Mouse (Mus musculus) erythroblast, embryonic 14.5 days (primary cell): ENCODE data around the gene Fam111a.

Source experiments
- GATA1 ChIP-seq: IDR thresholded peaks from 2 replicates; pipeline ENCODE4 v1.6.1; 2012; ENCODE audit warnings: low read length, inconsistent platforms, mixed read lengths
- TAL1 ChIP-seq: IDR thresholded peaks from 3 replicates; pipeline ENCODE4 v1.6.1; 2012; ENCODE audit warnings: low read length, inconsistent platforms, mixed read lengths

GRCm38 (mm10) chr19:12634259-12634658, 88.7 kb downstream of the Fam111a start:
- TF ChIP-seq GATA1 = no peak
- no peak for TF ChIP-seq TAL1
